Mouse (Mus musculus) urinary bladder, postnatal 0 days (tissue): ENCODE measurements around the gene Ppox. TPM values are rescaled to one million over a fixed set of nuclear protein-coding genes. Genes with fewer than 3 reads are reported as not detected.

Source experiments
- polyA plus RNA-seq: library from polyadenylated mRNA; unstranded; fragments of >200 nt; fragmentation: Nextera tagmentation; extraction: Ambion mirVana; gene quantifications from 2 replicates; pipeline ENCODE4 v1.2.1, GENCODE M21; 2015

Gene Ppox
- polyA plus RNA-seq = 23.1 and 24.7 TPM in 2 replicates

DNA sequence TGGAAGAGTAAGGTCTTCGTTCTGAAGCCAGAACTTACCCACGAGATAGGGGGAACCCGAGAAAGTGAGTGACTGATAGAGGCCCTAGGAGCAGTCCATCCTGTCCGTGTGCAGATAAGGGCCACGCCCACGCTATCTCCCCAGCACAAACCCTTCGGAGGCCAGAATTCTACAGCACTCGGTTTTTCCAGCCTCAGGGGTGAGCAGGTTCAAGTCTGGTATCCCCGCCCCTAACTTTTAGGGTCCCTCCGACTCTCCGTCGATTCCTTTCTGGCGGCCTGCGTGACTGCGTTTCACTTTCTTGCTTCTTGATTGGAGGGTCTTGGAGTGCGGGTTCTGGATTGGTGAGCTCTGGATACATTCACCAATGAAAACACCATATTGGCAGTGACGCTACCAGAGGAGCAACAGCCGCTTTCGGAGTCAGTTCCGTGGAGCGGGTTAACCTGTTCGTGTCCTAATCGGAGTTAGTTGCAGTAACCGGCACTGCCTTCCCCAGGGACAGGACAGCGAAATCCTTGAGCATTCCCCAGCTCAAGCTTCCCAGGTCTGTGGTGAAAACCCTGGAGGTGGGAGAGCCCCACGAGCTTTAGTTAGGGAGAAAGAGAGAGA lies at the start of gene Ppox:
Gene Ppox, minus strand, starts transcription at position 271 of the 612 bp plus-strand sequence.

GRCm38 (mm10) chr1:171328839-171329432 lies 48.0 kb upstream of the Ppox start, which contains the start of gene Dedd:
Dedd (plus strand) TSS chr1:171329145.

GRCm38 (mm10) chr1:171294298-171295062 lies 13.5 kb upstream of the Ppox start, which contains the start of gene Ufc1:
Ufc1 (minus strand) TSS chr1:171295024.

GRCm38 (mm10) chr1:171287136-171288081 lies 6.4 kb upstream of the Ppox start, which contains the start of gene Usp21:
Usp21 (minus strand) TSS chr1:171287991.

GRCm38 (mm10) chr1:171269848-171270572 lies 11.0 kb downstream of the Ppox start, which contains the start of gene B4galt3:
B4galt3 (plus strand) TSS chr1:171270328.

GRCm38 (mm10) chr1:171250680-171251593 lies 30.0 kb downstream of the Ppox start, which contains the start of gene Ndufs2:
Ndufs2 (minus strand) TSS chr1:171251388.

DNA sequence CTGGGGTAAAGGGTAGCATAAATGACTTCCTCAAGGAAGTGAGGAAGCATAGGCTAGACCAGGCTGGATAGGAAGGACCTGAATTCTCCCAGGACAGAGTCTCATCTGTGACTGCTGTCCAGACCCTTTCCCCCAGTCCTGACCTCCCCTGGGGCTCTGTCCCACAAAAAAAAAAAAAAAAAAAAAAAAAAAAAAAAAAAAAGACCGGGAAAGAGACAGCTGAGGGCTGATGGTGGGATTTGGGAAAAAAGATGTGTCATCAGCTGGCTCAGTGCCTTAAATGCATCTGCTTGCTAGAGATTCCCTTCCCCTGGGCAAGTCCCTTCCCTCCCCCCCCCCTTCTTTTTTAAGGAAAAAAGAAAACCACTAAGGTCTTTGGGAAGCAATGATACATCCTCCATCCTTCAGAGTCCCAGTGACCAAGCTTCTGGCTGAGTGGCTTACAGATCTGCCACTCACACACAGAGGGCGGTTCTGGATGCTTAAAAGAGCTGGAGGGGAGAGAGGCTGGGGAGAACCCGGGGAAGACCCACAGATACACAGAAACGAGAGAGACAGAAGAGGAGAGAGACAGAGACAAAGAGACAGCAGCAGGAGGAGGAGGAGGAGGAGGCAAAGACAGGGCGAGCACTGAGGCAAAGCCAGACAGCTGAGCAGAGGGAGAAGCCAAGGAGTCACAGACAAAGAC lies 30.9 kb downstream of the Ppox start, which contains the start of gene Adamts4:
Gene Adamts4, plus strand, starts transcription at position 509 of the 688 bp plus-strand sequence.

GRCm38 (mm10) chr1:171234126-171234525 lies 46.9 kb downstream of the Ppox start, which contains the start of gene Fcer1g:
Fcer1g (minus strand) TSS chr1:171234365.

Other genes starting within 250 kb of the Ppox start
- gene Fcgr3, start 216.3 kb downstream of the Ppox start, polyA plus RNA-seq = 37.7 and 90.2 TPM in 2 replicates
- gene Cfap126, start 167.3 kb downstream of the Ppox start, polyA plus RNA-seq = 1.4 and 1.5 TPM in 2 replicates
- 266 and 286 TPM in 2 replicates for gene Sdhc, start 130.6 kb downstream of the Ppox start, polyA plus RNA-seq
- gene Mpz, start 130.5 kb downstream of the Ppox start, polyA plus RNA-seq = 1.6 and 1.7 TPM in 2 replicates
- 246 and 265 TPM in 2 replicates for gene Pcp4l1, start 84.9 kb downstream of the Ppox start, polyA plus RNA-seq
- 0.15 and 0.28 TPM in 2 replicates for gene Nr1i3, start 67.2 kb downstream of the Ppox start, polyA plus RNA-seq
- gene Tomm40l, start 58.7 kb downstream of the Ppox start, polyA plus RNA-seq = 24.1 and 24.4 TPM in 2 replicates
- gene Apoa2, start 56.1 kb downstream of the Ppox start, polyA plus RNA-seq = 4.0 and 20.3 TPM in 2 replicates
- 66.5 and 150 TPM in 2 replicates for gene Fcer1g, start 46.8 kb downstream of the Ppox start, polyA plus RNA-seq
- gene Adamts4, start 30.8 kb downstream of the Ppox start, polyA plus RNA-seq = 4.6 and 5.8 TPM in 2 replicates
- gene Ndufs2, start 29.8 kb downstream of the Ppox start, polyA plus RNA-seq = 196 and 216 TPM in 2 replicates
- 41.8 and 42.3 TPM in 2 replicates for gene B4galt3, start 10.9 kb downstream of the Ppox start, polyA plus RNA-seq
- gene Usp21, start 6.8 kb upstream of the Ppox start, polyA plus RNA-seq = 29.3 and 30.5 TPM in 2 replicates
- 69.1 and 82.7 TPM in 2 replicates for gene Ufc1, start 13.8 kb upstream of the Ppox start, polyA plus RNA-seq
- gene Dedd, start 48.0 kb upstream of the Ppox start, polyA plus RNA-seq = 34.0 and 36.6 TPM in 2 replicates
- 31.4 and 33.0 TPM in 2 replicates for gene Nit1, start 64.5 kb upstream of the Ppox start, polyA plus RNA-seq
- 62.2 and 64.8 TPM in 2 replicates for gene Pfdn2, start 64.5 kb upstream of the Ppox start, polyA plus RNA-seq
- gene Klhdc9, start 79.6 kb upstream of the Ppox start, polyA plus RNA-seq = 1.1 and 1.5 TPM in 2 replicates
- 22.4 and 24.1 TPM in 2 replicates for gene Nectin4, start 88.9 kb upstream of the Ppox start, polyA plus RNA-seq
- gene Arhgap30, start 107.8 kb upstream of the Ppox start, polyA plus RNA-seq = 2.1 and 4.7 TPM in 2 replicates
- gene Usf1, start 130.1 kb upstream of the Ppox start, polyA plus RNA-seq = 32.1 and 33.4 TPM in 2 replicates
- gene Tstd1, start 137.7 kb upstream of the Ppox start, polyA plus RNA-seq = 16.8 and 21.2 TPM in 2 replicates
- gene F11r, start 156.3 kb upstream of the Ppox start, polyA plus RNA-seq = 84.3 and 90.0 TPM in 2 replicates
- 9.6 and 10.3 TPM in 2 replicates for gene Alyref2, start 222.3 kb upstream of the Ppox start, polyA plus RNA-seq